In the genomic region with DNA sequence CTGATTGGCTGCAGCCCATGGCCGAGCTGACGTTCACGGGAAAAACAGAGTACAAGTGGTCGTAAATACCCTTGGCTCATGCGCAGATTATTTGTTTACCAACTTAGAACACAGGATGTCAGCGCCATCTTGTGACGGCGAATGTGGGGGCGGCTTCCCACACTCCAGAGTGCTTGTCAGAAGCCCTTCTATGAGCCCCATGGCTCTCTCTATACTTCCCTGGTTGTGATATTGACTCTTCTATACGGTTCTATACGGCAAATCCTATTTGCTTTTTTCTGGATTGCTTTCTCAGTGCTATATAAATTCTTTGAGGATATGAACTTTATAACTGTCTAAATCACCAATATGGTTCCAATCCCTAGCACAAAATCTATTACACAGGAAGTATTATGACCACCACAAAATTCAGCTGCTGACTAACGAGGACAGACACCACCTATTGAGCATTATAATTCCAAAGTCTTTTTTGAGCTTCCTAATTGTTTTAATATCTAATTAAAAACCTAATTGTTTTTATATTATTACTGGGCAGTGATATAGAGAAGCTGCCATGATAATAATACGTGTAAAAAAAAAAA, we compare ENCODE assay signal across 10 mouse cellular contexts. TPM values are rescaled to one million over a fixed set of nuclear protein-coding genes. Genes with fewer than 3 reads are reported as not detected.
DNase-seq lines count a peak whose midpoint lies in the region; ATAC-seq lines count a peak whose summit lies in the region.
"Had no signal": no experiment of that assay in that cellular context is flagged by ENCODE, and none has a peak within 500 bp of the region (broad histone marks: within the 10 kb centered on the region; RNA-seq: fewer than 3 reads in every experiment).

No protein-coding gene starts in this region.

- H3K9ac ChIP-seq in forebrain, embryonic 14.5 days (ENCODE audit: low read length), result no peak overlapping the region
- H3K9ac ChIP-seq in forebrain, embryonic 12.5 days, result no peak overlapping the region
- no peak overlapping the region for H3K9ac ChIP-seq in midbrain, embryonic 13.5 days (replicated peaks)
- no peak overlapping the region for H3K9ac ChIP-seq in midbrain, embryonic 16.5 days (ENCODE audit: low read depth, low read length)
- H3K9ac ChIP-seq: limb, embryonic 13.5 days had no signal

- no peak overlapping the region for H3K4me3 ChIP-seq in forebrain, embryonic 14.5 days (ENCODE audit: low read depth, low read length)
- H3K4me3 ChIP-seq in forebrain, embryonic 12.5 days (replicated peaks), result no peak overlapping the region
- no peak overlapping the region for H3K4me3 ChIP-seq in midbrain, embryonic 13.5 days (replicated peaks)
- H3K4me3 ChIP-seq in midbrain, embryonic 16.5 days (ENCODE audit: low read depth, low read length), result no peak overlapping the region
- H3K4me3 ChIP-seq: limb, embryonic 13.5 days had no signal

- H3K9me3 ChIP-seq in forebrain, embryonic 14.5 days (replicated peaks; ENCODE audit: control insufficient read depth, low read length), result no peaks in the 10 kb centered on the region
- no peaks in the 10 kb centered on the region for H3K9me3 ChIP-seq in forebrain, embryonic 12.5 days
- no peaks in the 10 kb centered on the region for H3K9me3 ChIP-seq in midbrain, embryonic 13.5 days
- H3K9me3 ChIP-seq in midbrain, embryonic 16.5 days (replicated peaks; ENCODE audit: control insufficient read depth, low read length, poor library complexity, severe bottlenecking), result no peaks in the 10 kb centered on the region
- H3K9me3 ChIP-seq: limb, embryonic 13.5 days had no signal

- 0 out of 2 replicates have a peak overlapping the region, but pooled peaks have one; percentile 11 for H3K27ac ChIP-seq in forebrain, embryonic 14.5 days (ENCODE audit: low read depth, low read length)
- no peak overlapping the region for H3K27ac ChIP-seq in forebrain, embryonic 12.5 days
- H3K27ac ChIP-seq in midbrain, embryonic 13.5 days, result no peak overlapping the region
- no peak overlapping the region for H3K27ac ChIP-seq in midbrain, embryonic 16.5 days (ENCODE audit: low read length)
- H3K27ac ChIP-seq: limb, embryonic 13.5 days had no signal

- intact Hi-C loops in left cerebral cortex, postnatal 25 days (cut with DNase I), result no loop called here

- no peak overlapping the region for H3K4me2 ChIP-seq in forebrain, embryonic 14.5 days (ENCODE audit: low read length)
- H3K4me2 ChIP-seq in forebrain, embryonic 12.5 days, result no peak overlapping the region
- no peak overlapping the region for H3K4me2 ChIP-seq in midbrain, embryonic 13.5 days (replicated peaks)
- H3K4me2 ChIP-seq in midbrain, embryonic 16.5 days (ENCODE audit: low read length), result no peak overlapping the region
- H3K4me2 ChIP-seq: limb, embryonic 13.5 days had no signal

- DNase-seq in forebrain, embryonic 14.5 days (ENCODE audit: low spot score), result no peak
- peak; percentile 14 for DNase-seq in brain, adult 2 months (ENCODE audit: low read depth, low spot score)
- DNase-seq in left cerebral cortex, postnatal 25 days (ENCODE audit: low spot score in 2 of 2), result no peak
- DNase-seq in adrenal gland, adult (ENCODE audit: inconsistent age in 2 of 2, low spot score in 1 of 2), result no peak
- DNase-seq: kidney, postnatal 25 days had no signal

- 76% methylated on average over 8 of the region's 13 CpGs for WGBS in forebrain, embryonic 14.5 days
- 69% methylated on average over 9 of the region's 13 CpGs for WGBS in forebrain, embryonic 12.5 days
- WGBS in midbrain, embryonic 13.5 days, result 83% methylated on average over 9 of the region's 13 CpGs
- 76% methylated on average over 8 of the region's 13 CpGs for WGBS in midbrain, embryonic 16.5 days

- H3K36me3 ChIP-seq in forebrain, embryonic 14.5 days (ENCODE audit: control insufficient read depth, insufficient read depth, low read length), result no peaks in the 10 kb centered on the region
- no peaks in the 10 kb centered on the region for H3K36me3 ChIP-seq in forebrain, embryonic 12.5 days (replicated peaks)
- no peaks in the 10 kb centered on the region for H3K36me3 ChIP-seq in midbrain, embryonic 13.5 days
- H3K36me3 ChIP-seq in midbrain, embryonic 16.5 days (ENCODE audit: control insufficient read depth, insufficient read depth, low read length), result no peaks in the 10 kb centered on the region
- H3K36me3 ChIP-seq: limb, embryonic 13.5 days had no signal

- H3K4me1 ChIP-seq in forebrain, embryonic 14.5 days (ENCODE audit: control insufficient read depth, insufficient read depth, low read length), result no peaks in the 10 kb centered on the region
- H3K4me1 ChIP-seq in forebrain, embryonic 12.5 days, result no peaks in the 10 kb centered on the region
- H3K4me1 ChIP-seq in midbrain, embryonic 13.5 days (replicated peaks), result no peaks in the 10 kb centered on the region
- no peaks in the 10 kb centered on the region for H3K4me1 ChIP-seq in midbrain, embryonic 16.5 days (ENCODE audit: control insufficient read depth, insufficient read depth, low read length)
- H3K4me1 ChIP-seq: limb, embryonic 13.5 days had no signal

- H3K27me3 ChIP-seq in forebrain, embryonic 14.5 days (replicated peaks; ENCODE audit: control insufficient read depth, insufficient read depth, low read length), result no peaks in the 10 kb centered on the region
- no peaks in the 10 kb centered on the region for H3K27me3 ChIP-seq in forebrain, embryonic 12.5 days
- no peaks in the 10 kb centered on the region for H3K27me3 ChIP-seq in midbrain, embryonic 13.5 days
- H3K27me3 ChIP-seq in midbrain, embryonic 16.5 days (ENCODE audit: control insufficient read depth, insufficient read depth, low read depth, low read length), result no peaks in the 10 kb centered on the region
- H3K27me3 ChIP-seq: limb, embryonic 13.5 days had no signal

- peak; percentile 73; the same call in 1 of the 2 replicates for ATAC-seq in forebrain, embryonic 14.5 days
- ATAC-seq in forebrain, embryonic 12.5 days (ENCODE audit: low FRiP score), result no peak
- ATAC-seq in midbrain, embryonic 13.5 days, result 0 out of 2 replicates have a peak, but pooled peaks have one; percentile 60
- no peak for ATAC-seq in midbrain, embryonic 16.5 days
- ATAC-seq in megakaryocyte-erythroid progenitor cell, adult 5-6 weeks (replicated peaks; ENCODE audit: low FRiP score, low TSS enrichment, poor library complexity, severe bottlenecking), result 0 out of 2 replicates have a peak, but pooled peaks have one; percentile 63

RNA-seq across cellular contexts. Expression of a gene that starts 14.5 kb away (rescaled TPM):
- 11.4 and 12.1 TPM in 2 replicates for polyA plus RNA-seq in forebrain, embryonic 14.5 days (2014; fragmentation: Nextera tagmentation; extraction: Ambion mirVana)
- polyA plus RNA-seq in forebrain, embryonic 12.5 days (2016; fragmentation: Nextera tagmentation; extraction: Ambion mirVana), result 4.1 and 4.9 TPM in 2 replicates
- polyA plus RNA-seq in midbrain, embryonic 13.5 days (2015; fragmentation: Nextera tagmentation; extraction: Ambion mirVana), result 6.0 and 7.0 TPM in 2 replicates
- 8.8 and 12.5 TPM in 2 replicates for polyA plus RNA-seq in midbrain, embryonic 16.5 days (2015; fragmentation: Nextera tagmentation; extraction: Ambion mirVana)
- 18.1 and 27.1 TPM in 2 replicates for total RNA-seq in megakaryocyte-erythroid progenitor cell, adult 5-6 weeks (2014; fragmentation: Nextera tagmentation)
- total RNA-seq in megakaryocyte-erythroid progenitor cell, adult 5-6 weeks (2017), result 13.7 and 28.6 TPM in 2 replicates
- total RNA-seq in left cerebral cortex, postnatal 25 days (2021), result 10 to 100 TPM; 30.1 to 32.1 TPM

RNA-seq across cellular contexts. Expression of a gene that starts 57.9 kb away (rescaled TPM):
- 53.4 and 54.7 TPM in 2 replicates for polyA plus RNA-seq in forebrain, embryonic 14.5 days (2014; fragmentation: Nextera tagmentation; extraction: Ambion mirVana)
- 66.3 TPM in 2 replicates for polyA plus RNA-seq in forebrain, embryonic 12.5 days (2016; fragmentation: Nextera tagmentation; extraction: Ambion mirVana)
- 64.3 and 72.5 TPM in 2 replicates for polyA plus RNA-seq in midbrain, embryonic 13.5 days (2015; fragmentation: Nextera tagmentation; extraction: Ambion mirVana)
- polyA plus RNA-seq in midbrain, embryonic 16.5 days (2015; fragmentation: Nextera tagmentation; extraction: Ambion mirVana), result 60.6 and 65.1 TPM in 2 replicates
- 4.6 and 19.2 TPM in 2 replicates for total RNA-seq in megakaryocyte-erythroid progenitor cell, adult 5-6 weeks (2014; fragmentation: Nextera tagmentation)
- 14.6 and 25.7 TPM in 2 replicates for total RNA-seq in megakaryocyte-erythroid progenitor cell, adult 5-6 weeks (2017)
- total RNA-seq in left cerebral cortex, postnatal 25 days (2021), result 10 to 100 TPM; 40.7 to 42.2 TPM

Comparison
In these comparisons a context has a peak if more than half of its experiments do, and no peak if none do; other contexts are left out.
1. ATAC-seq: peak in forebrain, embryonic 14.5 days (single experiment), midbrain, embryonic 13.5 days (single experiment) and megakaryocyte-erythroid progenitor cell, adult 5-6 weeks (single experiment); none in forebrain, embryonic 12.5 days (single experiment) and midbrain, embryonic 16.5 days (single experiment).